Mouse (Mus musculus): ENCODE results near the gene Tfpt.

DNA sequence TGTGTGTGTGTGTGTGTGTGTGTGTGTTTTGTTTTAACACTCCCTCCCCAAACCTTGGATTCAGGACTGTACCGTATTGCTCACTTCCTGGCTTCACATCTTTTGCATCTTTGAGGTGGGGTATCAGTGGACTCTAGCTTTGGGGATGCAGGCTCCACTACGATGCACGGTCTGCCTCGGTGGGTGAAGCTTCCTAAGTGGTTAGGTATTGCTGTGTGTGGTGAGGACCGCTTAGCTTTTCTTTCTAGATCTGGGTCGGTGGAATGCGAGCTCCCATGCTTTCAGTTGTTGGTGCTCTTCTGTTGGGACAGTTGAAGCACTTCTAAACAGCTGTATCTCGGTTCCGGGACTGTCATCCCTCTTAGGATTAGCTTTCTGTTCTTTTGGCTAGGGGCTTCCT, 16.5 kb upstream of the Tfpt start:
- TF ChIP-seq POLR2A (IDR thresholded peaks at IDR 0.05; ENCODE audit: borderline replicate concordance, low read depth, low read length) (no peak), CTCF (IDR thresholded peaks at IDR 0.05; ENCODE audit: low read depth, low read length) (no peak)
